Mouse (Mus musculus) brain, embryonic 18.5 days (tissue): Measurements from ENCODE around the gene Pdpk1.
A peak's percentile ranks its signal among the peaks of the same experiment; 100 is the strongest.
"Not testable (repeated sequence)": the region's sequence is repeated elsewhere in the genome, so short reads cannot be mapped to it uniquely, and the experiment has no call there.

Experiments used
- DNase-seq: peaks from one replicate; pipeline ENCODE4 v3.0.0-alpha.2; 2012; ENCODE audit warnings: low read depth, low spot score

Pdpk1 gene

DNA sequence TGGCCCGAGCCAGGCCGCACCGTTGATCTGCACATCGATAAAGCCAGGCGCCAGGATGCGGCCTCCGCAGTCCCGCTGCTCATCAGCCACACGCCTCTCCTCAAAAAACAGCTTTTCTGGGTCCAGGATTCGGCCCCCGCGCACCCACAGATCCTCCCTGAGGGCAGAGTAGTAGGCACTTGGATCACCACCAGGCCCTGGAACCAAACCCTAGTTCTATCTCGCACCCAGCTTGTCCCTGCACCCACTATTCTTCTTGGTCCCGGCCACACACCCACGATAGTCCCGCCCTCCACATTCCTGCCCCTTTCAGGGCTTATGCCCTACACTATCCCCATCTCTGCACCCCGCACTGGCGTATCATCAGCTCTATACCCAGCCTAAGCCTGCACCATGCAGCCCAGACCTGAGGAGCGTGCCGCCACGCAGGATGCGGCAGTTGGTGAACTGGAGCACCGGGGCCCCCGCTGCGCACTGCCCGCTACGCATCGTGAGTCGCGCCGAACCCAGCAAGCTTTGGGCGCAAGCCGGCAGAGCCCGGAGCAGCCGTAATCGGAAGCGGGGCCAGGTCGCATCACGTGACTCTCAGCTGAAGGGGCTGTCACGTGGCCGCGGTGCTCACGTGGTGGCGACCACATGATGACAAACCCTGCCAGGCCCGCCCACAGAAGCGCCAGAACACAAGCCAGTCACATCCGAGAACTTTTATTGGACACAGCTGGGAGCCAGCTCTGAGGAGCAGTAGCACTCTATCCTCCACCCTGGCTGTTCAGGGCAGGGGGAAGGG lies 12.6 kb upstream of the Pdpk1 start, which contains the start of gene Amdhd2:
Gene Amdhd2 (minus strand): TSS at position 591 of the 787 bp plus-strand sequence.
- DNase-seq: peak; percentile 87

DNA sequence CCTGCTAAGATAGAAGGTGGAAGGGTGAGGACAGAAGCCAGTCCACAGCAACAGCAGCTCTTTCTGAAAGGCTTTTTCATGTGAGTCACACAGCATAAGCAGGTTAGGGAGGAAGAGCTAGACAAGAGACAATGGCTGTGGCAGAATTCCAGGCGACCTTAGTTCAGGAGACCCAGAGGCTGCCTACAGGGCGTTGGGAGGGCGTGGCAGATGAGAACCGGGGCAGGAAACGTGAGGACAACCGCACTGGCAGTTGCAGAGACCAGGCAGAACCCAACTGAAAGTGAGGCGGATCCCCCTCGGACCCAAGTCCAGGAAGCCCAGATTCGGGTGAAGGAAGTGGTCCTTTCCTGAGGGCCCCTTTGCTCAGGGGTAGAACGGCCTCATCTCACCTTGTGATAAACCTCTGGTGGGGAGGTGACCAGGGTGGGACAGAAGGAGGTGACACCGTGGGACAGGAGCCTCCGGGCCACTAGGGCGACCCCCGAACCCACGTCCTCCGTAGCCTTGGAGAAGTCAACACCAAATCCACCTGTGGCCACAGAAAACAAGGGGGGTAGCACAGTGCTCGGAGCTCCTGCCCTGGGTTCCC lies 12.0 kb upstream of the Pdpk1 start:
- DNase-seq: no peak

DNA sequence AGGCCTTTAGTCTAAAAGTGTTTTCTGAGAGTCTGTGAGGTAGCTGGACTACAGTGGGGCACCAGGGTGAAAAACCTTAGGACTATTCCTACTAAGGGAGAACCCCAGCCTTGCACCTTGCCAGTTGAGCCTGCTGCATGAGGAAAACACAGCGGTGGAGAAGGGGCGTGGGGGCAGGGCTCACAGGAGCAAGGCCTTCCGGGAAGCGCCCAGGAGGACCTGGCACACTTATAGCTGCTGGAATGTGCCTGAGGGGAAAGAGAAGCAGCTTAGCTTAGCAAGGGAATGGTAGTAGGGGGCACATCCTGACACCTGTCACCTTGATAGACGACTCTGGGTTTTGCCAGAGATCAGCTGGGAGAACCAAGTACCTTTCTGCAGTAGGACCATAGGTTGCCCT lies 10.7 kb upstream of the Pdpk1 start:
- no peak for DNase-seq

DNA sequence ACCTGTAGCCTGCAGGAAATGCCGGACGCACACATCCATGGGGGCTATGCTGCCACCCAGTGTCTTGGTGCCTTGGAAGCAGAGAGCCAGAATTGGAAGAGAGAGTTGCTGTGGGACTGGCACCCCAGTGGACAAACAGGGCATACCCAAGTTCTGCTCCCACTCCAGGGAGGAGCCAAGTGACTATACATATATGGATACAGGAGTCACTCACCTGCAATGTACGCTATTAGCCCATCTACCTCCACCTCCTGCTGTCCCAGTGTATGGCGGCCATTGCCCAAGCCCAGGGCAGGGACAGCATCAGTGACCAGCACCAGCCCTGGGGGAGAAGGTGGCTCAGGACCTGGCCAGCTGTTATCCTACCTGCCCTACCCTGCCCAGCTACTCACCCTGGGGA lies 6.8 kb upstream of the Pdpk1 start:
- DNase-seq: no peak

DNA sequence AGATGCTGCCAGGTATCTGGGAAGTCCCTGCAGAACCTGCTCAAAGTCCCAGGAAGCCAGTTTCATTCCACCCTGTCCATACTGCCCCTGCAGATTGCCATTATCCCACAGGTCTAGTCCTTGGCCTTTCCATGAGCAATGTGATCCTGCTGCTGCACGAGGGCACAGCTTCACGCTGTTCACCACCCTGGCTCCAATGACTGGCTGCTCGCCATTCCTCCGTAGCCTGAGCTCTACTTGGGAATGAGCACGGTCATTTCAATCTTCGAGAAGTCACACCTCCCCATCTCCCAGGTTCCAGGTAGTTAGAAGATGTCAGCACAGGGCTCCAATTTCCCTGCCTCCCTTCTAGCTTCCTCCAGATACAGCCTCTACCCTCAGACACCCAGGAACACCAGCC lies 6.4 kb upstream of the Pdpk1 start:
- no peak for DNase-seq

DNA sequence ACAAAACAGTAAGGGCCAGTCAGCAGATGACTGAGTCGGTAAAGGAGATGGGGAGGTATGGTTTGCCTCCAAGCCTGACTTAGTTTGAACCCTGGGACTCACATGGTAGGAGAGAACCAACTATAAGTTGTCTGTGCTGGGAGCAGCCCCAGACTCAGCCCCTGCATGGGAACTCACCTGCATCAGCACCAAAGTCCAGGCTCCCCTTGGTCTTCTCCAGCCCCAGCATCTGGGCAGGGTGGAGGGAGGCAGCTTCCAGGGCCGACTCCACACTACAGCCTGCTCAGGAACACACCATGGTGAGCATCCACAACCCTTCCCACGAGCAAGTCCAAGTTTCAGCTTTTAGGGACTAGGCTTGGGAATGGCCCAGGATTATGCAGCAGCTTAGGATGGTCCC lies 5.7 kb upstream of the Pdpk1 start:
- no peak for DNase-seq

DNA sequence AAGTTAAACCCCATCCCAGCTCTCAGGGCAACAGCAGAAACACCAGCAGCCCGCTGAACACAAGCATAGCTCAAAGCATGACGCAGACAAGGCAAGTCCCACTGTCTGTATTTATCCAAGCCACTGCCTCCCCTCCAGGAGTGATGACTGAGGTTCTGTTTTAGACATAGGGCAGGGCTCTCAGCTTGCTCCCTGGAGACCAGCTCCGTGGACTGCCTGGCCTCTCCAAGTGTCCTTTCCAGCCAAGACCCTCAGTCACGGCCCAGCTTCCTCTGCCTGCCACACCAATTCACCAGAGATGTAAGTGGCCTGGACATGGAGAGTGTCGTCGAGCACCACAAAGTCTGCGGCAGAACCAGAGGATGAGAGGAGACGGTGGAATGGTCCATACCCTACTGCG lies 5.0 kb upstream of the Pdpk1 start:
- no peak for DNase-seq

DNA sequence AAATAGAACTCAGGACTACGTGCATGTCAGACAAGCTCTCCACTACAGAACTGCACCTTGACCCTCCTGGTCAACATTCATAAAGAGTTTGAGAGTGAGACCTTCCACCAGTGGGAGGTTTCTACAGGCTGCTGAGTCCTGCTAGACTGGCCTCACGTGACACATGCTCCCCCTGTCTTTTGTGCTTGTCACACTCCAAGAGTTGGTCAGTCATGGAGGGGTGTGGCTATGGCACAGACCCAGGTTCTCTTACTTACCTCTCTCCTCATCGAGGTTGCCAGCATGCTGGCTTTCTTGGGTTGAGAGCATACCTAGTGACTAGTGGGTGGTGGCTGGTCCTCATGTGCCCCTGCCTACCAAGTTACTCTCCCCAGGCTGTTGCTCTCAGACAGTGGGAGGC lies 3.7 kb upstream of the Pdpk1 start:
- DNase-seq: no peak

DNA sequence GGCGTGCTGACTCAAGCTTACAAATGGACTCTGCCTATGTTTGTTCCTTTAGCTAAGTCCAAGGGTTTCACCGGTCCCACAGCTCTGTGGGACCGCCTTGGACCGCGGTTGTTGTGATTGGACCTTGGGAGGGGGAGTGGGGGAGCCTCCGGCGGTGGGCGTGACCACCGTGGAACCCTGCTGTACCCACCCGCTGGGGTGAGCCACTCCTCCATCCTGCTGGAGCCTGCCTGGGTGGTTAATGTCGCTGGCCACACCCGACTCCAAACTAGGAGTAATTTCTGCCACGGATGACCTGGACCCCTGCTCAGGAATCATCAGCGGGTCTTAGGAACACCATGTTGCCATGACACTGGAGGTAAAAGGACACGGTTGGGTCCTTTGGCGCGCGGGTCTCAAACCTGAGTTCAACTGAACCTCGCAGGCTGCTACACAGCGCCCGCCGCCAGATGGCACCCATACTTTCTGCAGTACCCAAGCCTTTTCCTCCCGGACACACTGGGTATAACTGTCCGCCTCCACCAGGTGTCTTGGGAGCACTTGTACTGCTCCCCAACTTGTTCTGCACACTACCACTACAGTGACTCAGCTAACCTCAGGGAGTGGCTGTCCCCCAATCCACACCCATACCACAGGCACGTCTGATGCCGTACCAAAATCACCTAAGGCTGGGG lies 1.3 kb upstream of the Pdpk1 start:
- DNase-seq: no peak

DNA sequence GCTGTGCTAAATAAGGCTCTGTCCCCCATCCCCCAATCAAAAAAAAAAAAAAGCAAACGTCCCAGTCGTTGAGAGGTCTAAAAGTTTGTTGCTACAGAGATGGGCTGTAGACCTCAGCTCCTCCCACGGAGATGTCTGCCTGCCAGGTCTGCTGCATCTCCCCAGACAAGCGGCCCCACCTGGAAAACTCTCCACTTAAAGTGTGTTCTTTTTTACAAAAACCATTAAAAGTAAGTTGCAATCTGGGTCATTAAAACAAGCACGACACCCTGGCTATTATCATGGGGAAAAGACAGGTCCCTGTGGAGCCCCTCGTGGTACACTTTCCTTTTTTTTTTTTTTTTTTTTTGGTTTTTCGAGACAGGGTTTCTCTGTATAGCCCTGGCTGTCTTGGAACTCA lies 658 bp upstream of the Pdpk1 start:
- DNase-seq: no peak

DNA sequence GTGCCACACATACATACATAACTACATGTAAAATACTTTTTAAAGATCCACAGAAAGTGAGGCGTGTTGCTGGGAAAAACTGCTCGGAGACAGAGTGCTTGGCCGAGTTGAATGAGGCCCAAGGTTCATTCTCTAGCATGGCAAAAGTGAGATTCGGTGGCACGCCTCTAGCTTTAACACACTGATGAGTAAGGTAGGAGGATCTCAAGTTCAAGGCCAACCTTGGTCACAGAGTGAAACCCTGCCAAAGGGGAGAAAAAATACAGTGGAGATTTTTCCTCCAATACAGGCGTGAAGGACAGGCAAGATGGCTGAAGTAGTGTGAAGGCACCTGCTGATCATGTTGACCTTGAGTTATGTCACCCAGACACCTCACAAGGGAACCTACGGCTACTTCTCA lies 1.3 kb downstream of the Pdpk1 start:
- no peak for DNase-seq

DNA sequence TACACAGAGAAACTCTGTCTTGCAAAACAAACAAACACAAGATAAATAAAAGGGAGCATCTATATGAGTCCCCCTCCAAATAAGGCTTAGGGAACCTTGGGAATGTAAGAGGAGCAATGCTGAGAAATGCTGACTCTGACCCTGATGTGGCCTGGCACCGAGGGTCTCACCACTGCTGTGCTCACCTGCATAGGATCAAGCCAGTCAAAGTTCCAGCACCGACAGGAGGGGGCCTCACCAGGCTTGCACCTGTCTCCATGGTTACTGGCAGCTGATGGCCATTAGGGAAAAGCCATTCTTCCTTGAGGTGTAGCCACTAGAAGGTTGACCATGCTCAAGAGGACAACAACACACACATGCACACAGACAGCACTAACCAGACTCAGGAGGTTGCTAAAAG lies 7.8 kb downstream of the Pdpk1 start:
- no peak for DNase-seq

DNA sequence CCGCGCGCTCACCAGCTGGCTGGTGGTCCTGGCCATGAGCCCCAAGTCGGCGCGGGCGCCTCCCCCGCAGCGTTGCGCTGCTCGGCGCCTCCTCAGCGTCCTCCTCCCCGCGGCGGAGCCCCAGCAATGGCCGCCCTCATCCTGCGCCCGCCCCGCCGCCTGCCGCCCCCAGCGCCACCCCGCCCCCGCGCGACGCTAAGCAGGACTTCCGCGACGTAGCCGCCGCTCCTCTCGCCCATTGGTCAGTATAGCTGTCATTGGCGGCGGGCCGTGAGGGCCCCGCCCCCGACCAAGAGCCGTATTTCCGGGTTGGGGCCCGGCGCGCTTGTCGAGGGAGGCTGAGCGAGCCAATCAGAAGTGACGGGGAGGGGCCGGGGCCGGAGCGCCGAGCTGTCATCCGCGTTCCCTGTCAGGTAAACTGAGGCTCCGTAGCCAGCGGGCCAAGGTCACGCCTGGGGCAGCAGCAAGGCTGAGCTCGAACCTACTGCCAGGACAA lies 9.3 kb downstream of the Pdpk1 start:
- DNase-seq: peak; percentile 92

DNA sequence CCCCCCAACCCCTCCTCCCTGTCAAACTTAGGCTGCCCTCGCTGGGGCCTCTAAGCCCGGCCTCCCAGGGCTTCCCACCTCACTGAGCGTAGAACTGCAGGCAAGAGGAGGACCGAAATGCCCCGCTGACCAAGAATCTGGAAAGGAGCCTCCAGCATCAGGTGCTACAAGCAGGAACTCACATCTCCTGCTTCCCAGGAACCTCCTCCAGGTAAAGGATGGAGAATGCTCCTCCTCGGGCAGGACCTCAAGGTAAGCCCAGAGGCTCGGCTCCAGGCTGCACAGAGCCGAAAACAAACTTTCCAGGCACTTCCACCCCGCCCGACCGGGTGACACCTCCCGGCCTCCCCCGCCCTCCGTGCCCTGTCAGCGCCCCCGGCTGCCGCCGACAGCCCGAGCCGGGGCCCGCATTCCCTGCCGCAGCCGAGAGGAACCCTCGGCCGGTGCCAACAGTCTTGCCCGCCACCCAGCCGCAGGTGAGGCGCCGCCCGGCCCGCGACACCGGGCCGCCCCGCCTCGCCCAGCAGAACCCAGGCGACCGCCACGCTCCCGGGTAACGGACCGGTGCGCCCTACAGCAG lies 9.8 kb downstream of the Pdpk1 start:
- DNase-seq: no peak

DNA sequence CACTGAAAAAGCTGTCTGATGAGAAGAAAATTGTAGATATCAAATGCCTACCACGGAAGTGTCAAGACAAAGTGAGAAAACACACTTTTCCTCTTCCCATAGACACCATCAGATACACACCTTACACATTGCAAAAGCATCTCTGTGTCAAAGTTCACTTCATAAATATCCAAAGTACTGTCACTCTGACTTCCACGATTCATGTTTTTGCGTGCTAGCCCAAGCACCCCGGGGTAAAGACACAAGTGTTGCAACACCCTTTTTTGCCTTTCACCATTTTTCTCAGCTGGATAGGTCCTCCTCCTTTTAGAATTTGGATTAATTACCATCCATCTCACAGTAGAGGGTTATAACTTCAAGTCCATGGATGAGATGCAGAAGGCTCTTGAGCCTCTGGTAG lies 10.8 kb downstream of the Pdpk1 start:
- DNase-seq: no peak

DNA sequence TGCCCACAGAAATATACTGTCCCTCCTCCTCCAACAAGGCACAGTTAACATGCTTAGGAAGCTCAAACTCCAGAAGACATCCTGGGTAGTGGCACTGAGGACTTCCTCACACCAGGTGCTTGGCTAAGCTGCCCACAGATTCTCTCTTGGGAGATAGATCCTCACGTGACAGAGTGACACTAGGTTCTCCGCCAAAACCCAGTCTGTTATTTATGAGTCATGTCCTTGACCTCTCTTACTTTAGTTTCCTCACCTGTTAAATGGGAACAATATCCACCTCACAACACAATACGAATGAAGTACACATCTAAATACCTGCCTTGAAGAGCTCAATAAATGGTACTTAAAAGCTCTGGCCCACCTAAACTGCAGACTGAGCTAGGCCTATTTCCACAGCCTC lies 11.5 kb downstream of the Pdpk1 start:
- no peak for DNase-seq

DNA sequence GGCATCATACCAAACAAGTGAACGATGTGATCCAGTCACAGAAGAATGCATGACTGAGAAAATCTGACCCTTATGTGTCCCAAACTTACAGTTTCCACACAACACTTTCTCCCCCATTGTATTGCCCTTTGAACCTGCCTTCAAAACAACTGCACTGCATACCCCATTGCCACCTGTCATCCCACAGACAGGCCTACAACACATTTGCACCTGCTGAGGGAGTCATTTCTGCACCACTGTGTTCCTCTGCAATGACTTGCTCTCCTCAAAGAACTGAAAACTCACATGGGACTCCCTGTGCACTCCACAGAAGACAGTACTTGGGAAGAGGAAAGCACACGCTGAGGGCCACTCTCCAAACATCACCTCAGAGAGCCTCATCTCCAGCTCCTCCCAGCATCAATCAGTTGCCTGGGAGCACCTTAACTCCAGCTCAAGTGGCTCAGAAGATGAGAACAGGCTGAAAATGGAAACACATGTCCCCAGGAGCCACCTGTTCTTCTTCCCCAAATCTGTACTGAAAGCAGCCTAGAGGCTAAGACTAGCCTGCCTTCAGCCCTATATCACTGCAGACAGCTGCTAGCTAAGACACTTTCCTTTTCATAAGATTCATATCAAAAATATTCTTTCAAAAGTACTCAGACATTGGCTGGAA lies 13.4 kb downstream of the Pdpk1 start:
- DNase-seq: no peak

DNA sequence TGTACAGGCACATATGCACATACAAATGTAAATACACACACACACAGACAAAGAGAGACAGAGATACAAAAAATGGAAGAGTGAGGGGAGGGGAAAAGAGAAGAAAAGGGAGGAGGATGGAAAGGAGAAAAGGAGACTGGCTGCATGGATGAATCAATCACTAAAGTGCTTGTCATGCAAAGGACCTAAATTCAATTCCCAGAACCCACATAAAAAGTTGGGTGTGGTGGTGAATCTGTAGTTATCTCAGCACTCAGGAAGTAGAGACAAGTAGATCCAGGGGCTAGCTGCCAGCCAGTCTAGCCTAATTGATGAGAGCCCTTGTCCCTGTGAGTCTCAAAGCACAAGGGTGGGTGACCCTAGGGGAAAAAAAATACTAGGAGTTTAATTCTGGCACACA lies 16.7 kb downstream of the Pdpk1 start:
- no peak for DNase-seq

DNA sequence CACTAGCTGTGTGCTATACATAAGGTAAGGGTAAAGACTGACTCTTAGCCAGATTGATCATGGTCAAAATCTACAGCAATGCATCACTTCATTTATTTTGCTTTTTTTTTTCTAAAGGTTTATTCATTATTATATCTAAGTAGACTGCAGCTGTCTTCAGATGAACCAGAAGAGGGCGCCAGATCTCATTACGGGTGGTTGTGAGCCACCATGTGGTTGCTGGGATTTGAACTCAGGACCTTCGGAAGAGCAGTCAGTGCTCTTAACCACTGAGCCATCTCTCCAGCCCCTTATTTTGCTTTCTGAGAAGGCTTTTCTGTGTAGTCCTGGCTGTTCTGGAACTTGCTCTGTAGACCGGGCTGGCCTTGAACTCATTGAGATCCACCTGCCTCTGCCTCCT lies 17.8 kb downstream of the Pdpk1 start:
- not testable (repeated sequence) for DNase-seq

DNA sequence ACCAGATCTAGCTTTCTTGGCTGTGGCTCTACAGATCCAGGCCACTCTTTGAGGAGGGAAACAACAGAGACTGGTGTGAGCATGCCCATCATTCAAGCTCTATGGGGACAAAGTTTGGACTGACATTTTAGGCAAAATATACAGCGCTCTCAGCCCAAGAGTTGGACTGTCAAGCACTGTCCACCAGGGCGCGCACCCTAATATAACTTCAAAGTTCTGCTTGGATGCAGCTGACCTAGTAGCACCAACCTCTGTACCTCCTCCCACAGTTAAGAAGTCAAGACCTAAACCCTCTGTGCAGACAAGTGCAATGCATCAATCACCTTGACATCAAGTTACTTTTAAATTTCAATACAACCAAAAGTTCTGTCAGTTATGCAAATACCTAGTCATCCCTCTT lies 19.2 kb downstream of the Pdpk1 start:
- DNase-seq: no peak

DNA sequence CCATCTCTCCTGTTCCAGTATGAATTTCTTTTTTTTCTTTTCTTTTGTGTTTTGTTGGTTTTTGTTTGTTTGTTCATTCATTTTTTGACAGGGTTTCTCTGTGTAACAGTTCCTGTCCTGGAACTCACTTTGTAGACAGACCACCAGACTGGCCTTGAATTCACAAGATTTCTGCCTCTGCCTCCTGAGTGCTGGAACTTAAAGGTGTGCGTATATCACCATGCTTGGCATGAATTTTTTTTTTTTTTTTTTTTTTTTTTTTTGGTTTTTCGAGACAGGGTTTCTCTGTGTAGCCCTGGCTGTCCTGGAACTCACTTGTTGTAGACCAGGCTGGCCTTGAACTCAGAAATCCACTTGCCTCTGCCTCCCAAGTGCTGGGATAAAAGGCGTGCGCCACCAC lies 21.5 kb downstream of the Pdpk1 start:
- DNase-seq: not testable (repeated sequence)

DNA sequence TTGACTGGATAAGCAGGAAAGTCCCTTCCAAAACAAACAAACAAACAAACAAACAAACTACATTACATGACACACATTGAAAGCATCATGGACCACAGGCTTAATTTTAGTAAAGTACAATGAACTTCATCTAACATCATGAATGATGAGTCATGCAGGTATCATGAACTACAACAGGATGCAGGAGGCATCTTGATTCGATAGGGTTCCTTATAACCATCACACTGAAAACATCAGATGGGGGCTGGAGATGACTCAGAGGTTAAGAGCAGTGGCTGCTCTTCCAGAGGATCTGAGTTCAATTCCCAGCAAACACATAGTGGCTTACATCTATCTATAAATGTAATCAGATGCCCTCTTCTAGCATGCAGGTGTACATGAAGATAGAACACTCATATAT lies 23.1 kb downstream of the Pdpk1 start:
- DNase-seq: no peak
